Mouse (Mus musculus) neural tube, embryonic 11.5 days (tissue): Measurements from ENCODE around the gene Dalrd3. TPM values are rescaled to one million over a fixed set of nuclear protein-coding genes. Genes with fewer than 3 reads are reported as not detected.
A peak's percentile ranks its signal among the peaks of the same experiment; 100 is the strongest.

Experiments
- ATAC-seq: fragments of 200-750 bp; cut with Nextera tagmentation; 2 replicates; pipeline ENCODE4 v1.8.0; 2017; ENCODE audit warnings: moderate number of reproducible peaks, mild to moderate bottlenecking, moderate TSS enrichment, moderate library complexity; ENCODE audit not compliant: insufficient read depth, low FRiP score, low TSS enrichment
- DNase-seq: peaks from one replicate; pipeline ENCODE4 v3.0.0-alpha.2; 2015; ENCODE audit warnings: low spot score
- H3K27ac ChIP-seq: fragments of 300-500 bp; sonication (generic); 2 replicates; pipeline ENCODE4 v1.5.1; 2014; ENCODE audit warnings: low read depth, mild to moderate bottlenecking, low read length
- H3K27me3 ChIP-seq: fragments of 300-500 bp; sonication (generic); 2 replicates; pipeline ENCODE4 v1.6.1; 2014; ENCODE audit warnings: mild to moderate bottlenecking, low read length, mixed read lengths; ENCODE audit not compliant: control insufficient read depth, insufficient read depth
- H3K36me3 ChIP-seq: fragments of 300-500 bp; sonication (generic); 2 replicates; pipeline ENCODE4 v1.6.1; 2014; ENCODE audit warnings: mild to moderate bottlenecking, low read length, moderate library complexity, mixed read lengths; ENCODE audit not compliant: control insufficient read depth, insufficient read depth
- H3K4me1 ChIP-seq: fragments of 300-500 bp; sonication (generic); 2 replicates; pipeline ENCODE4 v1.6.1; 2014; ENCODE audit warnings: low read length, mixed read lengths; ENCODE audit not compliant: control insufficient read depth, insufficient read depth
- H3K4me2 ChIP-seq: fragments of 300-500 bp; sonication (generic); 2 replicates; pipeline ENCODE4 v1.6.1; 2014; ENCODE audit warnings: low read depth, mild to moderate bottlenecking, moderate library complexity
- H3K4me3 ChIP-seq: fragments of 300-500 bp; sonication (generic); 2 replicates; pipeline ENCODE4 v1.5.1; 2014; ENCODE audit warnings: low read depth, low read length
- H3K9ac ChIP-seq: fragments of 300-500 bp; sonication (generic); 2 replicates; pipeline ENCODE4 v1.6.1; 2014; ENCODE audit warnings: mild to moderate bottlenecking, low read length
- H3K9me3 ChIP-seq: fragments of 300-500 bp; sonication (generic); 2 replicates; pipeline ENCODE4 v1.6.1; 2016; ENCODE audit warnings: low read length; ENCODE audit not compliant: control insufficient read depth
- WGBS: fragments of 180-500 bp; shearing (Covaris S2); extraction: QIAGEN DNeasy Blood & Tissue Kit; methylation state at CpG from one replicate; pipeline ENCODE4 v1.1.7; 2014; 5-methylcytosine and 5-hydroxymethylcytosine counted together
- polyA plus RNA-seq: library from polyadenylated mRNA; unstranded; fragments of >200 nt; fragmentation: Nextera tagmentation; extraction: Ambion mirVana; gene quantifications from 2 replicates; pipeline ENCODE4 v1.2.1, GENCODE M21; 2014

The Dalrd3 gene
- polyA plus RNA-seq, 1 experiment from 2014 or later, result 190 TPM

- WGBS, result 90% methylated on average over 4 of the region's 4 CpGs
- H3K36me3 ChIP-seq, result peaks cover 24% of the 10 kb centered on the region
- H3K4me3 ChIP-seq, result no peak overlapping the region
- no peak overlapping the region for H3K9ac ChIP-seq
- peaks cover 4% of the 10 kb centered on the region for H3K4me1 ChIP-seq
- no peaks in the 10 kb centered on the region for H3K9me3 ChIP-seq
- DNase-seq (no peak), ATAC-seq (no peak)
- no peak overlapping the region for H3K27ac ChIP-seq
- H3K27me3 ChIP-seq, result no peaks in the 10 kb centered on the region
- no peak overlapping the region for H3K4me2 ChIP-seq
These were observed 10.5 kb upstream of the Dalrd3 start for GRCm38 (mm10) chr9:108559169-108559568.

DNA sequence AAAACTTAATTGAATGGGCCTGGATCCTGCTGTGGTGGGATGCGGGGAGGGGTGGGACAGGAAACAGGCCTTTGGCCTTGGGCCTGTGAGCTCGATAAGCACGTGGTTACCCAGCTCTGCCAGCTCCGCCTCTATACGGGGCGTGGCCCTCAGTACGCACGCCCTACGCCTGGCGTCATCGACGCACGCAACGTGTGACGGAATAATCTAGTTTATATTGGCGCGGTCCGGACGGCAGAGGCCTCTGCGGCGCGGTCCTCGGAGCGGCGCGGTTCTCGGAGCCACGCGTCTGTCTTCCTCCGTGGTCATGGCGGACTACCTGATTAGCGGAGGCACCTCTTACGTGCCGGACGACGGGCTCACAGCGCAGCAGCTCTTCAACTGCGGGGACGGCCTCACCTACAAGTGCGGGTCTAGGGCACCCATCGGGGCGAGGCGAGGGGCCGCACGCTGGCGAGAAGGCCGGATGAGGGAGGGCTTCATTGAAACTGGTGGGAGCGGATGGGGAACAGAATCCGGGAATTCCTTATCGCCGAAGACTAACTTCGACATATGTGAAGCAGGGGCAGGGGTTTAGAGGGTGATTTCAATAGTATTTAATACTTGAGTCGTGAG lies 9.4 kb upstream of the Dalrd3 start, which contains the start of gene Impdh2:
TSS of gene Impdh2 (plus strand) at position 60 of the 615 bp plus-strand sequence.
- no peaks in the 10 kb centered on the region for H3K9me3 ChIP-seq
- peak within 1 kb of the TSS; percentile 69 for H3K9ac ChIP-seq
- peak within 1 kb of the TSS; percentile 51 for H3K4me3 ChIP-seq
- H3K4me2 ChIP-seq, result peak within 1 kb of the TSS; percentile 81
- DNase-seq (peak; percentile 97), ATAC-seq (peak; percentile 98)
- H3K27ac ChIP-seq, result peak within 1 kb of the TSS; percentile 21; the same call in 1 of the 2 replicates
- no peaks in the 10 kb centered on the region for H3K27me3 ChIP-seq
- H3K4me1 ChIP-seq, result peaks cover 4% of the 10 kb centered on the region
- peaks cover 26% of the 10 kb centered on the region for H3K36me3 ChIP-seq
- WGBS, result under 1% methylated on average over 47 of the region's 53 CpGs

GRCm38 (mm10) chr9:108563671-108564070 lies 6.0 kb upstream of the Dalrd3 start:
- H3K36me3 ChIP-seq, result peaks cover 10% of the 10 kb centered on the region
- H3K27me3 ChIP-seq, result no peaks in the 10 kb centered on the region
- WGBS, result 91% methylated on average over 8 of the region's 8 CpGs
- ATAC-seq (no peak), DNase-seq (no peak)
- peaks cover 15% of the 10 kb centered on the region for H3K4me1 ChIP-seq
- H3K9me3 ChIP-seq, result no peaks in the 10 kb centered on the region
- H3K4me3 ChIP-seq, result no peak overlapping the region
- no peak overlapping the region for H3K9ac ChIP-seq
- no peak overlapping the region for H3K4me2 ChIP-seq
- no peak overlapping the region for H3K27ac ChIP-seq

GRCm38 (mm10) chr9:108564131-108564530 lies 5.6 kb upstream of the Dalrd3 start:
- DNase-seq (no peak), ATAC-seq (no peak)
- Histone ChIP-seq H3K9ac (no peak overlapping the region), H3K4me3 (no peak overlapping the region), H3K27me3 (no peaks in the 10 kb centered on the region), H3K36me3 (peaks cover 7% of the 10 kb centered on the region), H3K4me1 (peaks cover 16% of the 10 kb centered on the region), H3K27ac (no peak overlapping the region), H3K4me2 (no peak overlapping the region), H3K9me3 (no peaks in the 10 kb centered on the region)
- WGBS, result 88% methylated on average over 7 of the region's 7 CpGs

DNA sequence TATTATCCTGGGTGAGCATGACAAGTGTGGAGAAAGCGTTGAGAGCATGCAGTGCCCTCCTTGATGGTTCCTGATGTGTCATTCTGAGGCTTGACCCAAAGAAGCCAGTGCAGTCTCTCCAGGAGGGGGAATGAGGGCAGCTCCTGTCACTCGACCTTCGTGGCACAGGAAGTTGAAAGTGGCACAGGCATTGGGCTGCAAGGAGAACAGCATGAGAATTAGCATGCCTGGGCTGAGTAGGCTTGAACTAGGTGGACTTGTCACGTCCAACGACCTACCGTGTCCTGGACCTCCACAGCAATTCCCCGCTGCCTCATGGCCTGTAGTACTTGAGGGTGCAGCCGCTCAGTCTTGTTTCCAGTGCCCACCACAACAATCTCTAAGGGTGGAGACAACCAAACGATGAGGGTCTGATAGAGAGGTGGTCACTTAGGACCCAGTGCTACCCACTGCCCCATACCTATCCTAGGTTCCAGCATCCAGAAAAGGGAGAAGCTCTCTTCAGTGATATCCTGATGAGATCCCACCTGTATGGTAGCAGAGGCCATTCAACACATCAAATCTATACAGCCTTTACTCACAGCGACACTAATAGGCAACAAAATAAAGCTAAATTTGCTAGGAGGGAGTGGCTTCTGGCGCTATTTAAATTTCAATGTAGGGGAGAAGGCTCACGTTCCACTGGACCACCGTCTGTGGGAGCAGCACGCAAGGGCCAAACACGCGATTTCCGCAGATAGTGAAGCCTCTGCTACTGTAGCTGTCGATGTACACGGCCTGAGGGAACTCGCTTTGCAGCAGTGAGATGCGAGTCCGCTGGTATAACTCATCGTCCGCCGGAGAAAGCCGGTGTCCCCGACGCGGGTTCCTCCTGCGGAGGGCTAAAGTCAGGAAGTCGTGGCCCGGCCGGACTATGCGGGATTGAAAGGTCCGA lies 3.5 kb upstream of the Dalrd3 start:
- no peak for DNase-seq
- peak overlapping the region; percentile 63; the same call in 1 of the 2 replicates for H3K27ac ChIP-seq
- peak overlapping the region; percentile 99 for H3K4me2 ChIP-seq
- no peak for ATAC-seq
- H3K27me3 ChIP-seq, result no peaks in the 10 kb centered on the region
- peak overlapping the region; percentile 73 for H3K9ac ChIP-seq
- WGBS, result 13% methylated on average over 35 of the region's 35 CpGs
- peaks cover 7% of the 10 kb centered on the region for H3K36me3 ChIP-seq
- H3K9me3 ChIP-seq, result no peaks in the 10 kb centered on the region
- peak overlapping the region; percentile 62 for H3K4me3 ChIP-seq
- peaks cover 28% of the 10 kb centered on the region for H3K4me1 ChIP-seq

DNA sequence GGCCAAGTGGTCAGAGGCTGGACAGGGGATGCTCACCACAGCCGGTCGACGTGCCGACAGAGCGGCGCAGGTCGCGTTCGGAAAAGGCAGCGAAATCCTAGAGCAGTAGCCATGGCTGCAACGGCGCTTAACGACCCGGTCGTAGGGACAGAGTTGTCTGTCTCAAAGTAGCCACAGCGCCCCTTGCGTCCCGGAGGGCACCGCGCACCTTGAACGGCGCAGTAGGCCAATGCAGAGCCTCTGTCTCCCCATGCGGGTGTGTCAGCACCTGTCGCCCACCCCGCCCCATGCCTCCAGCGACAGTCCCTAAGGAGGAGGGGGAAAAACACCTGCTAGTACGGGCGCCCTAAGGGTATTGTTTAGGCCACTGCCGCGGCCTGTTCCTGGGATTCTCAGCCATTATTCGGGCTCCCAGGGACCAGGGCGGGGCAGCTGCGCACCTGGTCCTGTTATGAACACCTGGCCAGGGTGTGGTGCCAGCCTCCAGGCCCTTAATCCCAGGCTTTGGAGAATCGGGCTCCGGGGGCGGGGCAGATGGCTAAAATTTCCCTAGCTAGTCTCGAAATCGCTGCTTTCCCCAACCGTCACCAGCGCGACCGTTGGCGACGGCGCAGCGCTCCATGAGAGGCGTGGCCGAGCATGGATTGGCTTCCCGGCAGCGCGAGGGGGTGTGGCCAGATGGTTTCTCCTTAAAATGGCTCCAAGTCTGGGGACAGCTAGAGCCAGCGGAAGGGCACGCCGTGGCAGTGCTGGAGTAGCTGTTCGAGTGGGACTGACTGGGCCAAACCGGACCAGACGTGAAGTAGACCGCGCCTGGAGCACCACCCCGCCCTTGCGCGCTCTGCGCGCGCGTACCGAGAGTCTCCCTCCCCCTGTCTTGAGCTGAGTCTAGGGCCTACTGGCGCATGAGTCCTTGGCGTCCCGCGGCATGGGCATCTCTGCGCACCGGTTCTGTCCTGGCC lies 2.6 kb upstream of the Dalrd3 start, which contains the start of gene Ndufaf3:
TSS of gene Ndufaf3 (minus strand) at position 620 of the 962 bp plus-strand sequence.
- Histone ChIP-seq H3K9ac (peak within 1 kb of the TSS; percentile 73), H3K4me2 (peak within 1 kb of the TSS; percentile 99), H3K27ac (peak within 1 kb of the TSS; percentile 90), H3K4me3 (peak within 1 kb of the TSS; percentile 62), H3K4me1 (peaks cover 24% of the 10 kb centered on the region), H3K36me3 (peaks cover 16% of the 10 kb centered on the region), H3K27me3 (no peaks in the 10 kb centered on the region), H3K9me3 (no peaks in the 10 kb centered on the region)
- peak; percentile 73 for ATAC-seq
- DNase-seq, result peak; percentile 95
- WGBS, result under 1% methylated on average over 73 of the region's 73 CpGs

DNA sequence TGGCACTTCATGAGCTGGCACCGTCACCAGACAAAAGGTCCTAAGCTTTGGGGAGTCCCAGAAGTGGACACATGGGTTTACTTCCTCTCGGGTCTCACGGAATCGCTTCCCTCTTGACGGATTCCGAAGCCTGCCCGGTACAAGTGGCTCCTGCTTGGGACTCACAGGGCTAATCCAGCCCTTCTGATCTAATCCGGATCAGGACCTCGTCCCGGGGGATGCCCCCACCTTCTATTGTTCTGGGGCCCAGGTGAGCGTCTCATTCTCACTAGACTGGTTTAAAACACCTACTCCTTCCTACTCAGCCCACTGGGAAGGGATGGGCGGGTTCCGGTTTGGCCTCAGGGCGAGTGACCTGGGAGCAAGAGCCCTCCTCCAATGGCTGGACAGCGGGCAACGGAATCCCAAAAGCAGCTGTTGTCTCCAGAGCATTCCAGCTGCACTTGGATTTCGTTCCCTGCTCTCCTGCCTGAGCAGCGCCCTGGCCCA lies 1.7 kb upstream of the Dalrd3 start:
- Histone ChIP-seq H3K4me1 (peaks cover 24% of the 10 kb centered on the region), H3K27ac (peak overlapping the region; percentile 6; the same call in 1 of the 2 replicates), H3K4me3 (peak overlapping the region; percentile 62), H3K9me3 (no peaks in the 10 kb centered on the region), H3K4me2 (peak overlapping the region; percentile 99), H3K9ac (peak overlapping the region; percentile 73), H3K27me3 (no peaks in the 10 kb centered on the region), H3K36me3 (peaks cover 21% of the 10 kb centered on the region)
- no peak for DNase-seq
- ATAC-seq, result no peak
- 11% methylated on average over 18 of the region's 18 CpGs for WGBS

DNA sequence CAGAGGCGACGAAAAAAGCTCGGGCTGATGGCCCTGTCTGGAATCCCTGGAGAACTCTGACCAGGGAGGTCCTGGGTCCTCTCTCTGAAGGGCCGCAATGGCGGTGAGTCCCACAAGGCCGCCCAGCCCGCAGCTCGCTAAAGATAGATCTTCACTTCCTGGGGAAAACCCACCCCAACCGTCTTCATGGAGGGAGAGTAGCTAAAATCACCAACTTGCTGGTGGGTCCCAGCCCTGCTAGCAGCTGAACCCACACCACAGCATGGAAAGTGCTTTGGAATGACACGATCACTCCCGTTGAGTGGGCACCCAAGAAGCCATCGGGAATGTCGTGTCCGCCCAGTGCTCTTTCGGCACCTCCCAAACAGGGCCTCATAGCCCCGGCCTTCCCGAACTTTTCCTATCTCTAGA lies 1.2 kb upstream of the Dalrd3 start:
- Histone ChIP-seq H3K27me3 (no peaks in the 10 kb centered on the region), H3K36me3 (peaks cover 25% of the 10 kb centered on the region), H3K4me1 (peaks cover 24% of the 10 kb centered on the region), H3K9ac (no peak overlapping the region), H3K27ac (no peak overlapping the region), H3K9me3 (no peaks in the 10 kb centered on the region), H3K4me3 (peak overlapping the region; percentile 62; the same call in 1 of the 2 replicates), H3K4me2 (peak overlapping the region; percentile 99; the same call in 1 of the 2 replicates)
- DNase-seq (no peak), ATAC-seq (no peak)
- 84% methylated on average over 17 of the region's 17 CpGs for WGBS
